Mouse (Mus musculus): ENCODE measurements at regions not wholly inside any gene's neighbourhood (a gene's known extent, or its start where the extent isn't known, plus 50 kb on each side); places are given as distances from the start of the nearest gene placed in this dataset.
"Not testable (repeated sequence)": the region's sequence is repeated elsewhere in the genome, so short reads cannot be mapped to it uniquely, and the experiment has no call there.

DNA sequence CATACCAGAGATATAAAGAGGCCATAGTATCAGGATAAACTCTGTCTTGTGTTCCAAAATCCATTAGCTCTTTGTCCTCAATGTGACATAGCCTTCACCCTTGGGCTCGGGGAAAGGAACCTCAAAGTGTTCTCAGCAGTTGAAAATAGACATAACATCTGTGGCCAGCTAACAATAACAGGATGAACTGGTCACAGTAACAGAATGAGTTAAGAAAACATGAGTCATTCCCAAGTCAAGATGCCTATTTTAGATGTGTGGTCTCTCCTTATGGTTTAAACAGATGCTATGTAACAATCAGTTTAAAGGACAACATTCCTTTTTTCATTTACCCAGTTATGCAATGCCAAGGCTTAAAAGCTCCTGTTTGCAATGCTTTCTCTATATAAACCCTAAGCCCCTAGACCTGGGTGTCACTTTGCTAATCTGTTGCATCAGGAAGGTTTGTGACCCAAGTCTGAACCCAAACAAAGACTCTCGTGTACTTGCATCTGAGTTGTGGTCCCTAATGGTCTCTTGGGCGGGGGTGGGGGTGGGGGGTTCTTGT lies 920.5 kb upstream of the Dsel start:
- DNase-seq = no peak

DNA sequence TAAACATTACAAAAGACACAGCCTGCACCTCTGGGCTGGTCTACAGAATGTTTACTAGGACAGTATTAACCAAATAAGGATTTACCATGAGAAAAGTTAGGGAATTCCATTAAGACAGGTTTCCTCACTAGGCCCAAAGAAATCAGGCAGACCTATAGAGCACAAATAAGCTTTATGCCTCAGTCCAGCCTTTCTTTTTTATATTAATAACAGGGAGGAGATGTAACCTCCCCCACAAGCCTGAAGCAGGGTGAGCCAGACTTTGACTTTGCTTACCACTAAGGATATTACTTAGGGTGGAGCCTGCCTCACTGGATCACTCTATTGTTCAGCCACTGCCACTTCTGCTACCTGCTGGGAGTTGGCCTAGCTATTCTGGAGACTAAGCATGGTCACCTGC lies 915.1 kb upstream of the Dsel start:
- DNase-seq = no peak

DNA sequence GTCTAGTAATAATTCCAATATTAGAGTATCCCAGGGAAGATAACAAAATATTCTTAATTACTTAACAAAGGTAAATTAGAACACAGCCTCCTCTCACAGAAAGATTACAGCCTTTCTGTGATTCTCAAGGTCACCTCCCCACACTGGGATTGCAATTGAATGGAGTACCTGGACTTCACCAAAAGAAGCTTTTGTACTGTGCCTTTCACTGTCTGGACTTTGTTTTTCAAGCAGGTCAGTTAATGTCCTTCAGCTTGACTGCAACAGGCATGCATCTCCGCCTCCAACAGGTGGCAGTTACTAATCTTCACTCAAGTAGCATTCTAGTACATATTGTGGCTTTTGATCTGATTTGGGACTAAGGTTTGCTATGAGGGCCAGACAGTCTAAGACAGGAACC lies 913.8 kb upstream of the Dsel start:
- no peak for DNase-seq

DNA sequence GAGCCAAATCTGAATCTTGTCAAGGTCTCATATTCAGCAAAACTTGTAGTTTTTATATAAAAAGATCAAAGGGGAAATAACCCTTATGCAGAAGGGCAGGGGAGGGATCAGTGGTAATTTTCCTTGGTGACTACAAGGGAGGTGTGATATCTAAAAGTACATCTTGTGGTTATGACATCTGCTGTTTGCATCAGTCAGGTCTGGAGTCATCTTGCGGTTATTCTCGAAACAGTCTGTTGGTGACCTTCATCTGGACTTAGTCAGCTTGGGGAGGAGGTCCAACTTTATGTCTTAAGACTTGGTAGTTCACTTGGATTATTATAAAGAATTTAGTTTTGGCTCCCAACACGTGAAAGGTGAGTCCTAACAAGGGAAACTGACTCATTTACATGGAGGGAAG lies 885.9 kb upstream of the Dsel start:
- DNase-seq = not testable (repeated sequence)

DNA sequence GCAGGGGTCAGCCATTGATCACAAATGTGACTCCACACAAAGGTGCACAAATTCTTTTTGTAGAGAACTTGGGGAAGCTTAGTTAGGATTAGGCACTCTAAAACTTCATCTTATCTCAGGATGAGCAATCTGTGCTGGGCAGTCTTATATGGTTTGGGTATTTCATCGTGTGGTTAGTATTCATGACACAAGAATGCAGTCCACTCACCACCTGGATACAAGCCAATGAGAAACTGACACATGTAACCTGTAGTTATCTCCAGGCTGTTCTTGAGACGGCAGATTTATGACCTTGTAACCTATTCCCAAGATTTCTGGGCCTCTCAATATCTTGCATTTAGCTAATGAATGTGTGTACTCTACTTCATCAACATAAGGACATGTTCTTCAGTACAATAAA lies 883.8 kb upstream of the Dsel start:
- DNase-seq = peak; percentile 60

DNA sequence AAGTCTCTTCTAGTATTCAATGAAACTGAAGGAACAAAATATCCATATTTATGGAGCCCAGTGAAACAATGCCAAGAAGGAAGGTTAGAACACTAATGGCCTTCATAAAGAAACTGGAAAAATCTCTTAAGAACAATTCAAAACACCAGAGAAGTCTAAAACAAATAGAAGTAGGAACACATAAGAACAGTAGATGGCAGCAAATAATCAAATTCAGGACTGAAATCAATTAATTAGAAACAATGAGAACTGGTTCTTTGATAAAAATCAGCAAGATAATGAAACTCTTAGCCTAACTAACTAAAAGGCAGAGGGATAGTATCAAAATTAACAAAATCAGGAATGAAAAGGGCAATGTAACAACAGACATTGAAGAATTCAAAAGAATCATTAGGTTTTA lies 839.2 kb upstream of the Dsel start:
- no peak for DNase-seq

DNA sequence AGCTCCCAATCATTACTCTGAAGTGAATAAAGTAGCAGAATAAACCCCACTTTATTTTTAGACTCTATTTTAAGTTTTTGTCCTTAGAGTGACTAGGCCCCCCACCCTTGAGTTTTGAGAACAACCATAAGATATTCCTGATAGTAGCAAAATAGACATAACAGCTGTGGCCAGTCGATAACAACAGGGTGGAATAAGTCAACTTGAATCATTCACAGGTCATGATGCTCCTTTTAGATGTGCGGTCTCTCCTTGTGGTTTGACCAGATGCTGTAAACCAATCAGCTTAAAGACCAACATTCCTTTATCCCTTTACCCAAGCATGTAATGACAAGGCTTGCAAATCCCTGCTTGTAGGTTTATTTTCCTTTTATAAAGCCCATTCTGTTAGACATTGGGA lies 794.2 kb upstream of the Dsel start:
- no peak for DNase-seq

DNA sequence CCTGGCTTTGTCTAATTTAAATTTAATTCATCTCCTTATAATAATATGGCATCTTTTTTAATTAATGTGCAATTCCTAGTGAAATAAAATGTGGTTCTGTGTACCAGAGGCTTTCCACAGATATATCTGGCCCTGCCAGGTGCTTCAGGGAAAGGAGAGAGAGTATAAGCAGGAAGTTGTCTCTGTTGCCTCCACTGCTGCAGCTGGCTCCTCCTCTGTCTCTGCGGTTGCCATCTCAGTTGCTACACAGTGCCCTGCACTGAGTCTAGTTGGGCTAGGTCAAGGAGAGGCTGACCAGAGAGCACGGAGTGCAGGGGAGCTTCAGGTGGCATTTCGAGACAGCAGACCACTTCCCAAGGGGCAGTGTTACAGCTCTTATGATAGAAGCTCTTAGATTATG lies 773.6 kb upstream of the Dsel start:
- no peak for DNase-seq
